Mouse (Mus musculus) embryonic fibroblast, embryonic 13.5 days (primary cell): Measurements from ENCODE around the gene Tmem88b.

ENCODE experiments used
- CTCF ChIP-seq: IDR thresholded peaks from 2 replicates; pipeline ENCODE4 v1.5.1; 2011; ENCODE audit warnings: mild to moderate bottlenecking, control low read depth, low read length, moderate library complexity, borderline replicate concordance; ENCODE audit not compliant: insufficient read depth
- POLR2A ChIP-seq: IDR thresholded peaks from 2 replicates; pipeline ENCODE4 v1.6.1; 2011; ENCODE audit warnings: low read depth, mild to moderate bottlenecking, control low read depth, low read length, moderate library complexity

- TF ChIP-seq CTCF: no peak
- no peak for TF ChIP-seq POLR2A
Observed at GRCm38 (mm10) chr4:155802075-155802474, 16.4 kb upstream of the Tmem88b start.
